Mouse (Mus musculus) spleen, adult 12 weeks (tissue): ENCODE data around the gene Natd1.
"Not testable (repeated sequence)": the region's sequence is repeated elsewhere in the genome, so short reads cannot be mapped to it uniquely, and the experiment has no call there.

Experiments
- DNase-seq: peaks from one replicate; pipeline ENCODE4 v3.0.0; 2022; ENCODE audit warnings: low spot score

Gene Natd1

GRCm38 (mm10) chr11:60889861-60890260 is 24.7 kb downstream of the Natd1 start:
- DNase-seq: no peak

GRCm38 (mm10) chr11:60886986-60887385 is 27.6 kb downstream of the Natd1 start:
- not testable (repeated sequence) for DNase-seq

DNA sequence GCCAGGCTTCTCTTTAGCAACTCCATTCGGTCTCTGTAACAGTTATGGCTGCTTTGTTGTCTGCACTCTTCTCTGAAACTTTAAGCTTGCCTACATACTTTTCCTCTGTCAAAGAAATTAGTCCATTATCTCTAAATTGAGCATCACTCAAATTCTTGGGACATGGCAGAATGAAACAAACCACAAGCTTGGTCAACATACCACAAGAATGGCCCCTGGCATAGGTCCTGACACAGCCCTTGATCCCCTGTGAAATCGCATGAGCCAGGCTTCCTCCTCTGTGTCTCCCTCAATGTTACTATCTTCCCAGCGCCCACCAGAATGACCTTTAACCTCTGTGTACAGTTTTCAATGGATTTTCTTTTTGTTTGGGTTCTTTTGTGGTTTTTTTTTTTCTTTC is 32.2 kb downstream of the Natd1 start:
- DNase-seq: no peak

DNA sequence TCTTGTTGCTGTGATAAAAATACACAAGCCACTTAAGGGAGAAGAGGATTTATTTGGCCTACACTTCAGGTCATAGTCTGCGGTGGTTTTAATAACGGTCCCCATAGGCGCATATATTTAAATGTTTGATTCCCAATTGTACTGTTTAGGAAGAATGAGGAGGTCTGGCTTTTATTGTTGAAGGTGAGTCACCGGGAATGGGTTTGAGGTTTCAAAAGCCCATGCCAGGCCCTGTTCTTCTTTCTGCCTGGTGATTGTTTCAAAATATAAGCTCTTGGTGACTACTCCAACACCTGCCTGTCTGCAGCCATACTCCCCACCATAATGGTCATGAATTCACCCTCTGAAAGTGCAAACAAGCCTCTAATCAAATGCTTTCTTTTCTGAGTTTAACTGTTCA is 34.0 kb downstream of the Natd1 start:
- DNase-seq: no peak

- DNase-seq: peak; percentile 53
These were observed 35.1 kb downstream of the Natd1 start for GRCm38 (mm10) chr11:60879423-60879822.

GRCm38 (mm10) chr11:60878675-60879294 is 35.8 kb downstream of the Natd1 start, which contains the start of gene Tmem11:
Gene Tmem11, minus strand, starts transcription at chr11:60879272.
- peak; percentile 86 for DNase-seq

DNA sequence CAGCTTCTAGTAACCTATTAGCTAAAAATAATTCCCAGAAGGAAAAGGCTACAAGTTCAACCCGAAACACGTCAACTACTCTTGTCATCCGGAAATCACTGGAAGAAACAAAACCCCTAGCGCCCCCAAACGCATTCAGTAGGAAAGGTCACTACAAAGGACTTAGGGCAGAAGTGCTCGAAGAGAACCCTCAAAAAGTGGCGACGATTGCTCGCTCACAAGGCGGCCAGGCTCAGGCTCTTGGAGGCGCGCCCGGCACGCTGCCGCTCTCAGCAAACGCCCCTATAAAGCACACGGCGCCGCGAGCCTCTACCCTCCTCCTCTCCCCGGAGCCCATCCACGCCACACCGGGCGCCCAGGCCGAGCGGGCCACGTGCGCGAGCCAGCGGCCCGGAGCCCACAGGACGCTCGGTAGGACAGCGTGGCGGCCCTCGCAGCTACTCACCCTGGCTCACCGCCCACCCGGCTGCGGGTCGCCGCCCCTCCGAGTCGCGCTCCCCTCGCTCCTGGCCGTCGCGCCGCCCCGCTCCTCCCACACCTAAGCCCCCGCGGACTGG is 36.4 kb downstream of the Natd1 start:
- DNase-seq: no peak

GRCm38 (mm10) chr11:60873101-60873500 is 41.4 kb downstream of the Natd1 start:
- DNase-seq: no peak

DNA sequence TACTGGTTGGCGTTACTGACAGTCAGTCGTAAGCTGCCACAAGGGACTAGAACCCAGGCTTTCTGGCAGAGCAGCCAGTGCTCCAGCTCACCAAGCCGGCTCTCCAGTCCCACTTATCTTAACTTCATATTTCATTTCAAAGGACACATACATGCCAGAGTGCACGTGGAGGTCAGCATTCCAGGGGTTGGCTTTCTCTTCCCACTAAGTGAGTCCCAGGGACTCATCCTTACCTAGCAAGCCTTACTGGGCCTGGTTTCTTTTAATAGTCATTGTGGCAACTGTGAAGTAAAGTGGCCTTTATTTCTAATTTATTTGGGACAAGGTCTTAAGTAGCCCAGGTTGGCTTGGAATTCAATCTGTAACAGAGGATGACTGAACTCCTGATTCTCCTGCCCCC is 43.1 kb downstream of the Natd1 start:
- no peak for DNase-seq

GRCm38 (mm10) chr11:60869471-60869870 is 45.1 kb downstream of the Natd1 start:
- not testable (repeated sequence) for DNase-seq

DNA sequence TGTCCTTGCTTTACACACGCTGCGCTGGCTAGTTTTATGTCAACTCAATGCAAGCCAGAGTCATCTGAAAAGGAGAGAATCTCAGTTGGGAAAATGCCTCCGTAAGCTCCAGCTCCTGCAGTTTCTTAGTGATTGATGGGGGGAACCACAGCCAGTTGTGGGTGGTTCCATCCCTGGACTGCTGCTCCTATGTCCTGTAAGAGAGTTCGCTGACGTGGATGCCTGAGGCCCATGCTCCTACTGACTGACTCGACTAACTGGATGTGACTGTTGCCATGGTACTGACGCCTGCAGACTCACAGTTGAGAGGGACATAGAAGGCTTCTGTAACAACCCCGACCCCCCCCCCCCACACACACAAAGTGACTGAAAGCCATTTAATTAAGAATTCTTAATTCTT is 46.6 kb downstream of the Natd1 start:
- DNase-seq: no peak

- no peak for DNase-seq
These were observed 47.1 kb downstream of the Natd1 start for GRCm38 (mm10) chr11:60867456-60867855.

- DNase-seq: no peak
These were observed 48.5 kb downstream of the Natd1 start for GRCm38 (mm10) chr11:60866021-60866420.

DNA sequence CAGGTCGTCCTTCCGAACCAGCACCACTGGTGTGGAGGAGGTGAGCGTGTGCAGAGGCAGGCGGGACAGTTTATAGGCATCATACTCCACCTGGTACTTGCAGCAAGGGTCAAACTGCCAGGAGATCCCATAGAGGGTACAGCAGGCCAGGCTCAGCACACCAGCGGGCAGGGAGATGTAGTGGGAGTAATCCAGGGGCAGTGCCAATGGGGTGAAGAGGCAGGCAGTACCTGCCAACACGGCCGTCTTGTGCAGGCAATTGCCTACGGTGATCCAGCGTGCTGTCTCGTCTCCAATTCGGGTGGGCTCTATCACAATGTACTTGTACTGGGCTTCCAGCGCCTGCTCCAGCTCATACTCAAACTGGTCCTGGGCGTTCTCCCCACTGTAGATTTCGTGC is 49.6 kb downstream of the Natd1 start:
- DNase-seq: no peak

GRCm38 (mm10) chr11:60864166-60864565 is 50.4 kb downstream of the Natd1 start:
- DNase-seq: no peak

- DNase-seq: no peak
These were observed 51.4 kb downstream of the Natd1 start for GRCm38 (mm10) chr11:60863196-60863595.

GRCm38 (mm10) chr11:60861993-60862392 is 52.6 kb downstream of the Natd1 start:
- DNase-seq: no peak

DNA sequence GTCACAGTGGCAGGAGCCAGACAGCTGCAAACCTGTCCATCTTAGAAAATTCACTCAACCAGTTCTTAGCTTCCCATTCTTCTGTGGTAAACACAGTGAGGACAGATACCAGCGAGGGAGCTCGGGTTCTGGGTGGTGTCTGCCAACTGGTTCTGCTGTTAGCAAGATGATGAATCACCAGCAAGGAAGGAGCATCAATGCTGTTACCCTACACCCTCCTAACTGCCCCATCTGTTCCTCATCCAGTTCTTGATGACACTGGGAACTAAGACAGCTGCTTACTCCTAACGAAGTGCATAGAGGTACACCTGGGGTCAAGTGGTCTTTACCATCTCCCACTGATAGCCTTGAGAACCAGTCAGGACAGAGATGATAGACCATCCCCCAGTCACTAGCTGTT is 58.0 kb downstream of the Natd1 start:
- DNase-seq: no peak
